Mouse (Mus musculus) lung, postnatal 14 days (tissue): ENCODE results near the gene Serpind1.

ENCODE experiments used
- DNase-seq: peaks from one replicate; pipeline ENCODE4 v3.0.0; 2021

Serpind1 gene

GRCm38 (mm10) chr16:17331116-17331515 is at the start of gene Serpind1:
Serpind1 (plus strand) TSS chr16:17331371.
- no peak for DNase-seq

- no peak for DNase-seq
These were observed 48.0 kb upstream of the Serpind1 start for GRCm38 (mm10) chr16:17283151-17283550.

- no peak for DNase-seq
These were observed 44.1 kb upstream of the Serpind1 start for GRCm38 (mm10) chr16:17287103-17287502.

- no peak for DNase-seq
These were observed 40.2 kb upstream of the Serpind1 start for GRCm38 (mm10) chr16:17291016-17291415.

- peak; percentile 84 for DNase-seq
These were observed 38.4 kb upstream of the Serpind1 start for GRCm38 (mm10) chr16:17292751-17293150.

- no peak for DNase-seq
These were observed 30.4 kb upstream of the Serpind1 start for GRCm38 (mm10) chr16:17300818-17301217.

GRCm38 (mm10) chr16:17303521-17304245 is 27.5 kb upstream of the Serpind1 start:
- DNase-seq: no peak

- DNase-seq: no peak
These were observed 23.7 kb upstream of the Serpind1 start for GRCm38 (mm10) chr16:17307461-17307860.

- DNase-seq: peak; percentile 14
These were observed 22.1 kb upstream of the Serpind1 start for GRCm38 (mm10) chr16:17309036-17309435.

GRCm38 (mm10) chr16:17312531-17312930 is 18.6 kb upstream of the Serpind1 start:
- DNase-seq: no peak

GRCm38 (mm10) chr16:17316554-17316953 is 14.6 kb upstream of the Serpind1 start:
- DNase-seq: no peak

- DNase-seq: peak; percentile 35
These were observed 9.7 kb upstream of the Serpind1 start for GRCm38 (mm10) chr16:17321481-17321880.

- no peak for DNase-seq
These were observed 6.4 kb upstream of the Serpind1 start for GRCm38 (mm10) chr16:17324745-17325144.

GRCm38 (mm10) chr16:17326064-17326463 is 5.1 kb upstream of the Serpind1 start:
- DNase-seq: no peak

- DNase-seq: no peak
These were observed 1.2 kb upstream of the Serpind1 start for GRCm38 (mm10) chr16:17329848-17330570.

GRCm38 (mm10) chr16:17331855-17332254 is 684 bp downstream of the Serpind1 start:
- no peak for DNase-seq

GRCm38 (mm10) chr16:17334574-17334973 is 3.4 kb downstream of the Serpind1 start:
- no peak for DNase-seq

GRCm38 (mm10) chr16:17336089-17336488 is 4.9 kb downstream of the Serpind1 start:
- no peak for DNase-seq

GRCm38 (mm10) chr16:17339701-17340100 is 8.5 kb downstream of the Serpind1 start:
- no peak for DNase-seq

GRCm38 (mm10) chr16:17340705-17341104 is 9.5 kb downstream of the Serpind1 start:
- DNase-seq: no peak

GRCm38 (mm10) chr16:17341847-17342246 is 10.7 kb downstream of the Serpind1 start:
- DNase-seq: no peak

- DNase-seq: no peak
These were observed 14.1 kb downstream of the Serpind1 start for GRCm38 (mm10) chr16:17345141-17345812.

GRCm38 (mm10) chr16:17345813-17346155 is 14.6 kb downstream of the Serpind1 start:
- DNase-seq: no peak

GRCm38 (mm10) chr16:17346766-17347165 is 15.6 kb downstream of the Serpind1 start:
- DNase-seq: no peak
